Mouse (Mus musculus) midbrain, embryonic 13.5 days (tissue): ENCODE data around the gene Dock9. TPM values are rescaled to one million over a fixed set of nuclear protein-coding genes. Genes with fewer than 3 reads are reported as not detected.

Source experiments
- ATAC-seq: fragments of 200-750 bp; cut with Nextera tagmentation; 2 replicates; pipeline ENCODE4 v1.8.0; 2017; ENCODE audit warnings: mild to moderate bottlenecking, moderate TSS enrichment, moderate library complexity
- H3K27ac ChIP-seq: fragments of 300-500 bp; sonication (generic); 2 replicates; pipeline ENCODE4 v1.5.1; 2015; ENCODE audit warnings: inconsistent platforms, mild to moderate bottlenecking, moderate library complexity
- H3K27me3 ChIP-seq: fragments of 300-500 bp; sonication (generic); 2 replicates; pipeline ENCODE4 v1.6.1; 2015; ENCODE audit warnings: mild to moderate bottlenecking, inconsistent platforms
- H3K36me3 ChIP-seq: fragments of 300-500 bp; sonication (generic); 2 replicates; pipeline ENCODE4 v1.6.1; 2015; ENCODE audit warnings: mild to moderate bottlenecking, inconsistent platforms
- H3K4me1 ChIP-seq: fragments of 300-500 bp; sonication (generic); replicated peaks from 2 replicates; pipeline ENCODE4 v1.6.1; 2015; ENCODE audit warnings: inconsistent platforms
- H3K4me2 ChIP-seq: fragments of 300-500 bp; sonication (generic); replicated peaks from 2 replicates; pipeline ENCODE4 v1.6.1; 2015; ENCODE audit warnings: moderate library complexity, mild to moderate bottlenecking, inconsistent platforms
- H3K4me3 ChIP-seq: fragments of 300-500 bp; sonication (generic); replicated peaks from 2 replicates; pipeline ENCODE4 v1.5.1; 2015; ENCODE audit warnings: mild to moderate bottlenecking, inconsistent platforms
- H3K9ac ChIP-seq: fragments of 300-500 bp; sonication (generic); replicated peaks from 2 replicates; pipeline ENCODE4 v1.6.1; 2015; ENCODE audit warnings: mild to moderate bottlenecking, inconsistent platforms
- H3K9me3 ChIP-seq: fragments of 300-500 bp; sonication (generic); 2 replicates; pipeline ENCODE4 v1.6.1; 2016; ENCODE audit warnings: mild to moderate bottlenecking, inconsistent platforms
- WGBS: fragments of 180-500 bp; shearing (Covaris S2); methylation state at CpG from one replicate; pipeline ENCODE4 v1.1.7; 2015; 5-methylcytosine and 5-hydroxymethylcytosine counted together
- polyA plus RNA-seq: library from polyadenylated mRNA; unstranded; fragments of >200 nt; fragmentation: Nextera tagmentation; extraction: Ambion mirVana; gene quantifications from 2 replicates; pipeline ENCODE4 v1.2.1, GENCODE M21; 2015

Gene Dock9
- polyA plus RNA-seq, 1 experiment from 2014 or later, result 5.5 TPM

GRCm38 (mm10) chr14:121621806-121622205 lies 175.8 kb downstream of the Dock9 start:
- Histone ChIP-seq H3K36me3 (0 out of 2 replicates have a peak, but pooled peaks cover 6% of the 10 kb centered on the region), H3K4me2 (no peak overlapping the region), H3K27ac (no peak overlapping the region), H3K4me3 (no peak overlapping the region), H3K9ac (no peak overlapping the region), H3K9me3 (no peaks in the 10 kb centered on the region), H3K4me1 (no peaks in the 10 kb centered on the region), H3K27me3 (no peaks in the 10 kb centered on the region)
- no peak for ATAC-seq
- 95% methylated on average over 3 of the region's 3 CpGs for WGBS

GRCm38 (mm10) chr14:121620567-121620966 lies 177.1 kb downstream of the Dock9 start:
- ATAC-seq, result no peak
- 0 out of 2 replicates have a peak, but pooled peaks cover 6% of the 10 kb centered on the region for H3K36me3 ChIP-seq
- no peaks in the 10 kb centered on the region for H3K27me3 ChIP-seq
- H3K27ac ChIP-seq, result no peak overlapping the region
- 88% methylated on average over 3 of the region's 3 CpGs for WGBS
- no peaks in the 10 kb centered on the region for H3K9me3 ChIP-seq
- no peaks in the 10 kb centered on the region for H3K4me1 ChIP-seq
- H3K4me3 ChIP-seq, result no peak overlapping the region
- no peak overlapping the region for H3K4me2 ChIP-seq
- H3K9ac ChIP-seq, result no peak overlapping the region

DNA sequence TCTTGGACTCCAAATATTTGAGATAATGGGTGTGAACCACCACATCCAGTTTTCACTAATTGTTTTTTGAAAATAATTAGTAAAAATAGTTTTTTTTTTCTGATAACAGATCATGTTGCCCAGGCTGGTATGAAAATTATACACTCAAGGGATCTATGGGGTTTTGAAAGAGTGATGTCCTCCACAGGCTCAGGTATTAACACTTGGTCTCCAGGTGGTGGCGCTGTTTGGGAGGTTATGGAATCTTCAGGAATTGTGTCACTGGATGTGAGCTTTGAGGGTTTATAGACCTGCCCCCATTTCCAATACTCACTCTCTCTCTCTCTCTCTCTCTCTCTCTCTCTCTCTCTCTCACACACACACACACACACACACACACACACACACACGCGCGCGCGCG lies 177.5 kb downstream of the Dock9 start:
- Histone ChIP-seq H3K4me2 (no peak overlapping the region), H3K4me3 (no peak overlapping the region), H3K4me1 (no peaks in the 10 kb centered on the region), H3K36me3 (0 out of 2 replicates have a peak, but pooled peaks cover 6% of the 10 kb centered on the region), H3K9me3 (no peaks in the 10 kb centered on the region), H3K27ac (no peak overlapping the region), H3K9ac (no peak overlapping the region), H3K27me3 (no peaks in the 10 kb centered on the region)
- 99% methylated on average over 7 of the region's 7 CpGs for WGBS
- no peak for ATAC-seq

- ATAC-seq, result no peak
- Histone ChIP-seq H3K4me2 (no peak overlapping the region), H3K36me3 (0 out of 2 replicates have a peak, but pooled peaks cover 6% of the 10 kb centered on the region), H3K27ac (no peak overlapping the region), H3K9me3 (no peaks in the 10 kb centered on the region), H3K27me3 (no peaks in the 10 kb centered on the region), H3K4me1 (no peaks in the 10 kb centered on the region), H3K9ac (no peak overlapping the region), H3K4me3 (no peak overlapping the region)
- WGBS, result 79% methylated on average over 4 of the region's 4 CpGs
Observed at GRCm38 (mm10) chr14:121617645-121618390, 179.8 kb downstream of the Dock9 start.

DNA sequence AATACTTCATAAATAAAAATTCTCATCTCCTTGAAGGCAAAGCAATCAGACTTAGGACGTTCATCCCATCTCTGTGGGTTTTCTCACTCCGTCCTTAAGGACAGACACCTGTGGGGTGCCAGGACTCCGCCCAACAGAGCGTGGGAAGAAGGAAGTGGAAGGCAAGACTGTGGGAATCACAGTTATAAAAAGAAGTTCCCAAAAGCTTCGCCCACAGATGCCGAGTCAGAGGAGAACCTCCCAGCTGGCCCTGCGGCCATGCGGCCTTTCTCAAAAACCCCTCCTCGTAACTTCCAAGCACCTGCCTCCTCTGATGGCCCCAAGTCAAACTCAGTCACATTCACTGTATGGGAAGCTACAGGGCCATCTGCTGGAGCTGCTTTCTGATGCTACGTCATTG lies 182.2 kb downstream of the Dock9 start:
- no peak overlapping the region for H3K4me2 ChIP-seq
- no peak overlapping the region for H3K4me3 ChIP-seq
- H3K4me1 ChIP-seq, result no peaks in the 10 kb centered on the region
- H3K36me3 ChIP-seq, result no peaks in the 10 kb centered on the region
- no peaks in the 10 kb centered on the region for H3K9me3 ChIP-seq
- H3K9ac ChIP-seq, result no peak overlapping the region
- H3K27me3 ChIP-seq, result no peaks in the 10 kb centered on the region
- WGBS, result 89% methylated on average over 10 of the region's 10 CpGs
- no peak for ATAC-seq
- no peak overlapping the region for H3K27ac ChIP-seq

DNA sequence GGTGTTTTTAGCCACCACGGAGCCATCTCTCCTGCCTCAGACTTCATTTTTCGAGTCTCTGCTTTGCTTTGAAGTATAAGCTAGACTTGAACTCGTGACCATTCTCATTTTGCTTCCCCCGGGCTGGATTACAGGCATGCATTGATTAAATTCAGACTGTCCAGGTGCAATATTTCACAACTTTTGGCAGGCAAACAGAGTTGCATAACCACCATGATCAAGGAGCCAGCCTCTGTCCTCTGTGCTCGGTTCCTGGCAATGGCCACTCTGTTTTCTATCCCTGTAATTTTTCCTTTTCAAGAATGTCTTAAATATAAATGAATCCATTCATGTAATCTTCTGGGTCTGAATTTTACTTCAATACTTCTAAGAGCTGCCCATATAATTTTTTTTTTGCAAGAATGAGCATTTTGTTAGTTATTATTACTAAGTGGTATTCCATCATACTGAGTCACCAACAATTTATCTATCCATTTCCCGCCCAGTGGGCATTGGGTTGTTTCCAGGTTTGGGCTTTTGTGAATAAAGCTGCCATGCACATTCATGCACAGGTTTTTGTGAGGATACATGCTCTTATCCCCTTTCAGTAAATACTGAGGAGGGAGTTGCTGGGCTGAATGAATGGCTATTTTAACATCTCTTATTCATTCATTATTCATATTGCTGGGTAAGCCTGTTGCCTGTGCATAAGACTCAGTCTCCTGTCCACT lies 183.0 kb downstream of the Dock9 start:
- Histone ChIP-seq H3K4me2 (no peak overlapping the region), H3K9me3 (no peaks in the 10 kb centered on the region), H3K36me3 (no peaks in the 10 kb centered on the region), H3K27me3 (no peaks in the 10 kb centered on the region), H3K27ac (no peak overlapping the region), H3K4me3 (no peak overlapping the region), H3K4me1 (no peaks in the 10 kb centered on the region), H3K9ac (no peak overlapping the region)
- ATAC-seq, result no peak
- 90% methylated on average over 6 of the region's 6 CpGs for WGBS

DNA sequence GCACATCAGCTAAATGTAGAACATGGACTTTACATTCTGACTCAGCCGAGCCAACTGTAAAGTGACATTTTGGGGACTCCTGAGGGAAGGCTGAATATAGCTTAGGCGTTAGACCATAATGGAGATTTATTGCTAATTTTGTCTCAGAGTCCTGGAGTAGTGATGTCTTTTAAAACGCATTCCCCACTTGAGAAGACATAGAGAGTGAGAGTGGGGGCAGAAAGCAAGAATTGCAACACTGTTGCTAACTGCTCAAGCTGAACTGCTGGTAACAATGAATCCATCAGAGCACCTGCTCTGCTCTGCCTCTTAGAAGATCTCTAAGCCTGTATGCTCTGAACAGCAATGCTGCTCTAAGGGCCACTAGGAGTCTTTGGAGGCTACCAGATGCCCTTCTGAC lies 184.1 kb downstream of the Dock9 start:
- 0 out of 2 replicates have a peak, but pooled peaks cover 1% of the 10 kb centered on the region for H3K4me1 ChIP-seq
- H3K9ac ChIP-seq, result no peak overlapping the region
- H3K4me3 ChIP-seq, result no peak overlapping the region
- H3K27me3 ChIP-seq, result no peaks in the 10 kb centered on the region
- WGBS, result 79% methylated on average over 3 of the region's 3 CpGs
- no peaks in the 10 kb centered on the region for H3K9me3 ChIP-seq
- ATAC-seq, result no peak
- no peak overlapping the region for H3K4me2 ChIP-seq
- H3K27ac ChIP-seq, result no peak overlapping the region
- H3K36me3 ChIP-seq, result no peaks in the 10 kb centered on the region

- H3K4me3 ChIP-seq, result no peak overlapping the region
- H3K36me3 ChIP-seq, result no peaks in the 10 kb centered on the region
- 93% methylated on average over 4 of the region's 4 CpGs for WGBS
- ATAC-seq, result no peak
- no peak overlapping the region for H3K27ac ChIP-seq
- H3K4me1 ChIP-seq, result 0 out of 2 replicates have a peak, but pooled peaks cover 7% of the 10 kb centered on the region
- no peaks in the 10 kb centered on the region for H3K27me3 ChIP-seq
- H3K4me2 ChIP-seq, result no peak overlapping the region
- no peak overlapping the region for H3K9ac ChIP-seq
- no peaks in the 10 kb centered on the region for H3K9me3 ChIP-seq
Observed at GRCm38 (mm10) chr14:121612926-121613325, 184.7 kb downstream of the Dock9 start.

GRCm38 (mm10) chr14:121611533-121611932 lies 186.1 kb downstream of the Dock9 start:
- no peak overlapping the region for H3K27ac ChIP-seq
- 72% methylated on average over 4 of the region's 4 CpGs for WGBS
- H3K4me1 ChIP-seq, result 0 out of 2 replicates have a peak, but pooled peaks cover 7% of the 10 kb centered on the region
- no peak overlapping the region for H3K4me3 ChIP-seq
- H3K9me3 ChIP-seq, result no peaks in the 10 kb centered on the region
- H3K4me2 ChIP-seq, result no peak overlapping the region
- no peaks in the 10 kb centered on the region for H3K27me3 ChIP-seq
- ATAC-seq, result no peak
- no peak overlapping the region for H3K9ac ChIP-seq
- no peaks in the 10 kb centered on the region for H3K36me3 ChIP-seq

DNA sequence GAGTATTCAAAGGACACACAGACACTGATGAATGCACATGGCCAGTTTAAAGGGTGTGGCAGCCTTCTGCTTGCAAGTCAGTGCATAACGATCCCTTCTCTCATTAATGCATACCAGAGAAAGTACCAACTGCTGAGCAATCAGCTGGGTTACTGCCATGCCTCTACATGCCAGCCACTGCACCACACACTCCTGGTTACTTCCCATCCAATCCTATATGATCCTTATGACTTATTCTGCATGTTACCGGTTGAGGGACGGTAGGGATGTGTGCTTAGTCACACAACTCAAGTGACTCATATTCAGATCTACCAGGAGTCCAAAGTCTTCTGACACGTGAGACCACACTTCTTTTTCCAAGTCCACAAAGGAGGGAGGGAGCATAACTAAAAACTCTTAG lies 186.5 kb downstream of the Dock9 start:
- no peak for ATAC-seq
- no peaks in the 10 kb centered on the region for H3K9me3 ChIP-seq
- H3K27me3 ChIP-seq, result no peaks in the 10 kb centered on the region
- no peak overlapping the region for H3K9ac ChIP-seq
- WGBS, result 85% methylated on average over 4 of the region's 4 CpGs
- no peaks in the 10 kb centered on the region for H3K36me3 ChIP-seq
- H3K27ac ChIP-seq, result no peak overlapping the region
- 0 out of 2 replicates have a peak, but pooled peaks cover 7% of the 10 kb centered on the region for H3K4me1 ChIP-seq
- H3K4me2 ChIP-seq, result no peak overlapping the region
- H3K4me3 ChIP-seq, result no peak overlapping the region

DNA sequence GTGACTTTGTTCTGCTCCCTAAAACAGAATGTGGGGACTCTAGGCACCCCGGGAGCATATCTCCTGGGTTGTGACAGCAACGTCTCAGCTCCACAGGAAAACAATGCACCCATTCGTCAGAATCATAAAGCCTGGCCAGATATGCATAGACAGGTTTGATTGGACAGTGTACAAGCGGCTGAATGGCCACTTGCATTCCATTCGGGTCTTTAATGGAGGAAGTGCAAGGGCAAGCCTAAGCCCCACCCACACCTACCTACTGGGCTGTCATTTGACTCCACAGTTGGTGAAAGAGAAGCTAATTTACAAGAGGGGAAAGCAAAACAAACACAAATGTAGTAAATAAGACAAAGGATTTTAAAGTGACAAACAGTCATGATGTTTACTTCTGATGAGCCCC lies 189.1 kb downstream of the Dock9 start:
- Histone ChIP-seq H3K4me2 (no peak overlapping the region), H3K4me1 (0 out of 2 replicates have a peak, but pooled peaks cover 7% of the 10 kb centered on the region), H3K9me3 (no peaks in the 10 kb centered on the region), H3K36me3 (no peaks in the 10 kb centered on the region), H3K27me3 (no peaks in the 10 kb centered on the region), H3K27ac (no peak overlapping the region), H3K9ac (no peak overlapping the region), H3K4me3 (no peak overlapping the region)
- 19% methylated on average over 5 of the region's 5 CpGs for WGBS
- ATAC-seq, result no peak

DNA sequence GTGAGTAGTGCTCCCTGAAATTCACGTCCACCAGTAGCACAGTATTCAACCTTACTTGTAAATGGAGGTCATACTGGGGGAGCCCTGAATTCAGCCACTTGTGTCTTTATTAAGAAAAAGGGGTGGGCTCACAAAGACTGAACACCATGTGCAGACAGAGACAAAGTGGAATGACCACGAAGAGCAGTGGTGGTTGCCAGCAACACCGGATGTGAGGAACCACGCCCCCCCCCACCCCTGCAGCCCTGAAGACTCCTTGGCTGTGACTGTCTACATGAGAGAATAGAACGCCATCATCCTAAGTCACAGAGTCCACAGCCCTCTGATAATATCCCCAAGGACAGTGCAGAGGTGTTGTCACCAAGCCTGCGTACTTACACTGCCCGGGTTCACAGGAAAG lies 191.2 kb downstream of the Dock9 start:
- H3K9ac ChIP-seq, result no peak overlapping the region
- WGBS, result 92% methylated on average over 7 of the region's 7 CpGs
- no peaks in the 10 kb centered on the region for H3K9me3 ChIP-seq
- H3K27me3 ChIP-seq, result no peaks in the 10 kb centered on the region
- H3K4me3 ChIP-seq, result no peak overlapping the region
- H3K4me2 ChIP-seq, result no peak overlapping the region
- no peak overlapping the region for H3K27ac ChIP-seq
- 0 out of 2 replicates have a peak, but pooled peaks cover 7% of the 10 kb centered on the region for H3K4me1 ChIP-seq
- ATAC-seq, result no peak; the same call in 1 of the 2 replicates
- no peaks in the 10 kb centered on the region for H3K36me3 ChIP-seq
